Mouse (Mus musculus): ENCODE measurements around the gene Stk32c. TPM values are rescaled to one million over a fixed set of nuclear protein-coding genes. Genes with fewer than 3 reads are reported as not detected.

Gene Stk32c
- total RNA-seq, 4 experiments from 2014 or later = 175 to 186 (median 183) TPM

DNA sequence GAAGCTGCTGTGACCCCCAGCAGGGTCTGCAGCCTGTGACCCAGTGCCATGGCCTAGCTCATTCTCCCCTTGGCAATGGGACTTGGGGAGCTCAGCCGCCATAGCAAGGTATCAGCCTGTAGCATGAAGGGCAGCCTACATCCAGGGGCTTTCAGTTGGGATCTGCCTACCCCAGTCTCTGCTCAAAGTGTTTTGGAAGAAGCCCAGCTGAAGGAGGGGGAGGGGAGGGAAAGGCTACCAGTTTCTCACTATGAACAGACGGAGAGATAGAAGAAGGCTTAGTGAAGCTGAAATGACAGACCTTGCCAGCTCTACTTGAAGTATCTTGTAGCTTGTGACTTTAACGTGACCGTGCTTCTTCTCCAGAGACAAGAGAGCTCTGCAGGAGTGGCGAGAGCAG, 16.7 kb upstream of the Stk32c start:
- no peak for DNase-seq (ENCODE audit: low spot score in 2 of 2)

DNA sequence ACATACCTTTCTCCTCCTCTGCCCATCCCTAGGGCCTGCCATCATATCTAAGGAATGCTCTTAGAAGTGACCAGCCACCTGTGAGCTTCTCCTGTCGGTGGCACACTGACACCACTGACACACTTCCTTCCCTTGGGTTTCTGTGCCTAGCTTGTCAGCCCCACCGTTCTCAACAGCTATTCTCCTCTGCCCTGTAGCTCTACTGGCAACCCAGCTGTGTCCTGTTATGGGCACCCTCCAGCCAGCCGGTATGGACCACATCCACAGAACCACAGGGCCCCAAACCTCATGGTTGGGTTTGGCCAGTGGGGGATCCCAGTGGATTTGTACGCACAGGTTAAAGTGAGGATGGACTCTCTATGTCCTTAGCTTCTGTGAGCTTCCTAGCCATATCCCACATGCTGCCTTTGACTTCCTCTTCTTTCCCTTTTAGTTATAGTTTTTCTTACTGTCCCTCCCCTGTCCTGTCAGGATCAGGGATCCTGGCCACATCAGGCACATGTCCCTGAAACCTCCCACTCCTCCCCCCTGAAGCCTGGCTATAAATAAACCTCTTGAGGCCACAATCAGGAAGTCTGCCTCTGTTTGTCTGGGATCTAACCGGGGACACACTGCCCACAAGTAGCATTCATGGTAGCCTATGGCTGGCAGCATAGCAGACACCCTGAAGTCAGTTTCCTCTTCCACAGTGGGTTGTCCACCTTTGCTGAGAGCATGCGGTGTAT, 15.5 kb upstream of the Stk32c start:
- no peak for DNase-seq (ENCODE audit: low spot score in 2 of 2)

DNA sequence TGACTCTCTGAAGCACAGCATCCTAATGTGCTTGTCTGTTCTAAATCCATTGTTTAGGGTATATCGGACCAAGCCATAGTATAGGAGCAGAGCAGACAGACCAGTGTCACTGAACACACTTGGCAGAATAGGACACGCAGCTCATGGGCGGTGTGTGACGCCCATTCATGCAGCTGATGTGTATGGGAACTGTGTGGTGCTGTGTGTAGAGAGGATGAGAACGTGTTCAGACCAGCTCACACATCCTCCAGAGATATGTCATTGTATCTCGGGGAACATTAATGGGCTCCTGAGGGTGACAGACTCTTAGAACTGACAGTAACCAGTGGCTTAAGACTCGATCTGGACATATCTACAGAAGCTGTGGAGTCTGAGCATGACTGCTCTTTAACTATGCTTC, 13.3 kb upstream of the Stk32c start:
- no peak for DNase-seq (ENCODE audit: low spot score in 2 of 2)

DNA sequence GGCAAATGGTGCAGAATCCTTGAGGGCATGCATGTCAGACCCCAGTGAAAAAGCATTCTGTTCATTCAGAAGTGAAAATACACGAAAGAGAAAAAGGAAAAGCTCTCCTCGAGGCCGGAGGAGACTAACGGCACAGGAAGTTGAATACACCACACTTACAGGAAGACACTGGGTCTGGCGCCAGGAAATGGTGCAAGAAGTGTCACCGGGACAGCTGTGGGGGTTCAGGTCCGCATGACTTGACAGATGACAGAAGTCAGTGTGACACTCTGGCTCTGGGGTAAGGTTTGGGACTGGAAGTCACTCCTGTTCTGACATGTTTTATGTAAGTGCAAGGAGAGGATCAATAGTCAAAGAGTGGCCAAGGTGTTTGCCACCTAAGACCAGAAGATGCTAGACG, 11.6 kb upstream of the Stk32c start:
- DNase-seq (ENCODE audit: low spot score in 2 of 2) = no peak

DNA sequence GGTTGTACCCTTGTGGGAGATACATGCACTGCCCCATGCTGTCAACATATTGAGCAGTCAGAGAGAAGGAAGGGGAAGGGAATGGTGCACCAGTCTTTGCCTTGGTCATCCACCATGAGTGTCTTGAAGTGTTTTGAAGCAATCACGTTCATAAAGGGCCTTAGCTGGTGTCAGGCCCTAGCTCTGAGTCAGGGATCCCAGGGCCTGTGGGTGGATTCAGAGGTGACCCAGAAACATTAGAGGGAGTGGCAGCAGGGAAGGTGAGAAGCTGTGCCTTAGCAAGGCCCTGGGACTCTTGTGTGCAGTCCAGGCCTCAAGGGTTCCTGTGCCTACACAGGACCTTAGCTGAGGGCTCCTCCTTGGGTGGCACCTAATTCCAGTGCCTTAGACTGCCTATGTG, 11.0 kb upstream of the Stk32c start:
- DNase-seq (ENCODE audit: low spot score in 2 of 2) = no peak

- no peak for DNase-seq (ENCODE audit: low spot score in 2 of 2)
Observed at GRCm38 (mm10) chr7:139222341-139222740, 9.2 kb upstream of the Stk32c start.

DNA sequence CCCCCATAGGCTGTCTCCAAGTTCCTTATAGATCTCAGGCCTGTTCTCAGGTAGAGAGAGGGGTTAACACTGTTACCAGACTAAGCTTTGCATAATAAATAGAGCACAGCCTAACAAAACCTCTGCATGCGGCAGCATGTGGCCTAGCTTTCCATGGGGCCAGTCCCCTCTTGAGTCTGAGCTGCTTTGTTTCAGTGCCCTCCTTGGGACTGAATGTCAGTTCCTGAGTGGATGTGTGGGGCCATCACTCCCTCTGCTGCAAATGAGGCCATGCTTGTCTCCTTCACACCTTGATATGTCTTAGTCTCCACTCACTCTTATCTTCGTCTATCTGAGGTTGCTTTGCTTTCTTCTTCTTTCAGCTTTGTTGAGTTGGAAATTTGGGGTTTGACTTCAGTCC, 8.7 kb upstream of the Stk32c start:
- no peak for DNase-seq (ENCODE audit: low spot score in 2 of 2)

DNA sequence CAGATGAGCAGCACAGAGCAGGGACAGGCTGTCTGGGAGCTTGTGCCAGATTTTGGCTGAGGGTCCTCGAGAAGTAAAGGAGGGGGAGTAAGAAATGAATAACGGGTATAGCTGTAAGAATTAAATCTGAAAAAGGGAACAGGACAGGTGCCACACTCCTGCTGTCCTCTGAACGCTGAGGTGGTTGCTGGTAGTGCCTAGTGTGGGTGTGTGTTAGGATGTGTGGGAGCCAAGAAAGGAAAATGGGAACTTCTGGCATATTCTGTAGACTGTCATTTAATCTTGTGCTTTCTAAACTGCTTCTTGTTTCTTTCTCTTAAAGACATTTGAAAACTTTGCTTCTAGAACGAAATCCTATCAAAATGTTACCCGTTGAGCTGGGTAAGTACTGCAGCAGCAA, 8.0 kb upstream of the Stk32c start:
- no peak for DNase-seq (ENCODE audit: low spot score in 2 of 2)

- DNase-seq (ENCODE audit: low spot score in 2 of 2) = no peak
Observed at GRCm38 (mm10) chr7:139220303-139220702, 7.2 kb upstream of the Stk32c start.

DNA sequence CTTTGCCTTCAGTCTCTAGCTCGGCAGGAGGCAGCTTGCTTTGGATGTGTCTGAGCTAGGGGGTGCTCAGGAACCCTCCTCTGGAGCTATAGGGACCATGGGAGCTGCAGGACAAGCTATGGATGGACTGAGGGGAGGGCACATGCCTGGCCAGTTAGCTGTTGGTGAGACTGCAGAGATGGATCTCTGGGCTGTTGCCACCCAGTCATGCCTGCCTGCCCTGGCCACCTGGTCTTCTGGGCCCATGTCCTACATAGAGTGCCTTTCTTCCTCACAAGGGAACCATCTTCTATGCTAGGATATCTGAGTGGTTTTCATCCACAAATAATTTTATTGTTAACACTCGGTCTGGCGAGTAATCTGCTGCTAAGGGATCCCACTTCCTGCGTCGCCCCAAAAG, 6.4 kb upstream of the Stk32c start:
- DNase-seq (ENCODE audit: low spot score in 2 of 2) = no peak

DNA sequence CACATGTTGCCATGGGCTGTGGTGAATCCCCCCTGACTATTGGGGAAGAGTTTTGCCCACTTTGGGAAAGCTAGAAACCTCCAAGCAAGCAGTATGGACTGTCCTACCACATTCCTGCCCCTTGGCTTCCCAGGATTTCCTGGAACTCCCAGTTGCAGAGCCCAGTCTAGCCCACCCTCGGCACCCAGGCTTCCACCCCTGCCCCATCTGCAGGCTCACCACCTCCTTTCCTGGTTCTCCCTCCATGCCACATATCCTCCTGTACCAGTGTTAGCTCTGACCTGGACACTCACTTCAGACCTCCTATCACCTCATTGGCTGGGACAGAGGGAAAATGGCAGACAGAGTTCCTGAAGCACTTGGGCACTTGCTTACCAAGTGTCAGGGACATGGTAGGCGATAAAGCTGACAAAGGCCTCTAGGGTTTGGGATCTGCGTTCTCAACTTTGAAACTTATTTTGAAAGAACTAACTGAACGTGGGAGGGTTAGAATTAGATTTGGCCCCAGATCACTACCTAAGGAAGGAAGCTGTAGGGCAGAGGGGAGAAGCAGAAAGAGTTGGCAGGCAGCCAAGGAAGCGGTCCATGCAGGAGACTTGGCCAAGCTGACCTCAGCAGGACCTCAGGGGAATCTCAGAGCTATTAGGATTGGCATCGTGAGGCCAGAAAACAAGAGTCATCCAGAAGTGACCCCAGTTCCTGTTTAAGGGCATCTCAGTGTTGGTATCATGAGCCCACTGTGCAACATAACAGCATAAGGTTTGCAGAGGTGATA, 5.7 kb upstream of the Stk32c start:
- DNase-seq (ENCODE audit: low spot score in 2 of 2) = no peak

DNA sequence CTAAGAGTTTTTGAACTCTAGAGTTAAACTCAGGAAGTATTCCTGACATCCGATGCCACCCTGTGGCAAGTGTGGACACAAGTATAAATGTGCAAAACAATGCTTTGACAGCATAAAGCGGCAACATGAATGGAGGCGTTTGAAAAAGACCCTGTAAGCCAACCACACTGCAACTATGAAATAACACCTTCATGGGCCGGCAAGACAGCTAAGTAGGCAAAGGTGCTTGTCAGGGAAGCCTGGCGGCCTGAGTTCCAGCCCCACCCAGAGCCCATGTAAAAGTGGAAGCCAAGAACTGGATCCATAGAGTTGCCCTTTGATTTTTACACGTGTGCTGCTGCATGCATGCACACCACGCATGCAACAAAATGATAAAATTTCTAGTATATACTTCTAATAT, 3.9 kb upstream of the Stk32c start:
- no peak for DNase-seq (ENCODE audit: low spot score in 2 of 2)

DNA sequence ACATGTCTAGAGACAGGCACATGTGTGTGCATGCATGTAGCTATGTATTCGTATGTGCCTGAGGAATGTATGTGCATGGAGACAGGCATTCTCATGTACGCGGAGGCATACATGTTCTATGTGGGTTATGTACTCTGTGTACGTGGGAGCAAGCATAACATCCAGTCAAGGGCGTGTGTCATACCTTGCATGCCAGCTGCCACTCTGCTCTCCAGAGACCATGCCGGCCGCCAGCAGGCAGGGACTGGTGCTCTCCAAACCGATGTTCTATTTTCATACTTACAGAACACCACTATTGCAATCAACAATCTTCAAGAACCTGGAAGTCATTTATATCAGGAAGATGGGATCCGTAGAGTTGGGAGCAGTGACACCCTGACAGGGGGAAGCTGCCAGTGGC, 3.4 kb upstream of the Stk32c start:
- no peak for DNase-seq (ENCODE audit: low spot score in 2 of 2)

GRCm38 (mm10) chr7:139215946-139216345, 2.8 kb upstream of the Stk32c start:
- no peak for DNase-seq (ENCODE audit: low spot score in 2 of 2)

DNA sequence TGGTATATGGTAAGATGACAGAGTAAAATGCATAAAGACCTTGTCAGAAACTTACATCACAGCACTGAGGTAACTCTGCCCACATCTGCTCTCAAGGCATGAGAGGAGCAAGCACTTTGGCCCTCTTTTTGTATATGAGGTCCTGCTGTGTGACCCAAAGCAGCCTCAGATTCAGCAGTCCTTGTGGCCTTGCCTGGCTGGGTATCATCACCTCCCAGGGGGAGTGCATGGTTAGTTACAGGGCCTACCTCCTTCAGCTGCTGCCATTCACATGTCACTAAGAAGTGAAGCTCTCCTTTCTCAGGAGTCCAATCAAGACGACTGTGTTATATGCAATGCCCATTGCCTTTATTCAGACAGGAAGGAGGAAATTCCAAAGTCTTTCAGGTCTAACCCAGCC, 2.4 kb upstream of the Stk32c start:
- no peak for DNase-seq (ENCODE audit: low spot score in 2 of 2)

DNA sequence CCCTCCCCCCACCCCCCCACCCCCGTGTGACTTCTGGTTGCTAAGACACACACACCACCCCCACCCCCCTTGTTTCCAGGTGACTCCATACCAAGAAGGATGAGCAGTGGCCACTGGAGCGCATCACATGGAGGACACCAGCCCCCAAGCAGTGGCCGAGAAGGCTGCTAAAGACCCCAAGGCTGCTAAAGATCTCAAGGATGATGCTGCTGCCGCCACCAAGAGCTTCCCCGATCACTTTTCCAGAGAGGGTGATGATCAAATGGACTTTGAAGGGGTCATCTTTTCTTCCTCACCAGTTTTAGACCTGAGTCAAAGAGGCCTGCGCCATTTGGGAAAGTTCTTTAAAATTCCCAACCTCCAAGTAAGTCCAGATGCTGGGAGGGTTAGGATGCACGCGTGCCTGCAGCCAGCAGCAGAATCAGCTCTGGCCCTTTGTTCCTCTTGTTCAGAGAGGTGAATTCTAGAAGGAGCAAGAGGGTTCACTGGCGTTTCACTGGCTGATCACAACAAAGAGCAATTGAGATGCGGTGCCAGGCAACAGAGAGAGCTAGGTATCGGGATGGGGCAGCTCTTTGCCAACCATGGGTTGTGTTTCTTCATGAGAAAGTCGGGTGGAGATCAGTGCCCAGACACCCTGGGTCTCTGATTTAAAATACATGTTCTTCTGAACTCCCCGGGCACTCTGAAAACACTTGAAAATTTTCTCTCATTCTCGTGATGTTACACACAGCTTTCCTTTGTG, 1.7 kb upstream of the Stk32c start:
- DNase-seq (ENCODE audit: low spot score in 2 of 2) = no peak

DNA sequence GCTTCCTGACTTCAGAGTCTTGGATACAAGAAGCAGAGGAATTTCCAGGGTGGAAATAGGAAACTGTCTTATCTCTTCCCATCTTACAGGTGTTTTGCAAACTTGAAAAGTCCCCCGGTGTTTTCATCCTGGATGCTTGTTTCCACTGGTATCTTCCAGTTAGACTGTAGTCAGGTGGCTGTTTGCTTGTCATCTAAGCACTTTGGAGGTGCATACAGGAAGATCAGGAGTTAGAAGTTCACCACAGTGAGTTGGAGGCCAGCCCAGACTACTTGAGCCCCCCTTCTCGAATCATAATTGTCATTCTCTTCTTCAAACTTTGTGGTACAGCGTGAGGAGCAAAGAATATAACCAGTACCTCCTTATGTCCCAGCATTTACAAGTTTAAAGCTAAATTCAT, 1.1 kb upstream of the Stk32c start:
- no peak for DNase-seq (ENCODE audit: low spot score in 2 of 2)

DNA sequence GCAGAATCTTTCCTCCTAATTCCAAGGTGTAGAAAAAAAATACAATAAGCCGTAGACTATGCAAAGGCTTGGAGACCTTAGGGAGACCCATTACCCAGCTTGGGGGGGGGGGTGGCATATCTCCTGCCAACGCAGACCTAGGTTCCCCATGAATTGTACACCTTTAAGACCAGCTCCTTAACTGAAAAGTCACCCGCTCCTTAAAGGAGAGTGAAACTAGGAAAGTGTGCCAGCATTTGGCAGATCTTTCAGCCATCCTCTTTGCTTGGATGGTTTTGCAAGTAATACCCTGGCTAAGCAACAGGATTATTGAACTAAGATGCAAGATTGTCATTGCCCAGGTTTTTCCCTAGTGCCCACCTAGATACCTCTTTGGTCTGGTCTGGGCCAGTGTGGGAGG, 644 bp upstream of the Stk32c start:
- DNase-seq (ENCODE audit: low spot score in 2 of 2) = no peak

DNA sequence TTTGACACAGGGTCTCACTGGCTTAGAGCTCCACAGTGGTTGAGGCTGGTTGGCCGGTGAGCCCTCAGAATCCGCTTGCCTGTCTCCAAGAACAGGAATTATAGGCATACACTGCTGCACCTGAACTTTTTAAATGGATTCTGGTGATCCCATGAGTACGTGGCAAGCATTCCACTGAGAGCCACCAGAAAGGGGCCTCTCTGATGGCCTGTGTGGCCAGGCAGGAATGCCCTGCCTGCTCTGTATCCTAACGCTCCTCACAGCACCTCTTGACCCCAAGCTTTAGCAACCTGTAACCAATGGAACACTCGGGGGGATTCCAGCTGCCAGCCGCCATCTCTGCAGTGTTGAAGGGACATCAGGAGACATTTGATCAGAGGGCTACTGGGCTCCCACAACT, 1.3 kb downstream of the Stk32c start:
- no peak for DNase-seq (ENCODE audit: low spot score in 2 of 2)

- no peak for DNase-seq (ENCODE audit: low spot score in 2 of 2)
Observed at GRCm38 (mm10) chr7:139208773-139209095, 4.4 kb downstream of the Stk32c start.

- no peak for DNase-seq (ENCODE audit: low spot score in 2 of 2)
Observed at GRCm38 (mm10) chr7:139208023-139208772, 4.9 kb downstream of the Stk32c start.

DNA sequence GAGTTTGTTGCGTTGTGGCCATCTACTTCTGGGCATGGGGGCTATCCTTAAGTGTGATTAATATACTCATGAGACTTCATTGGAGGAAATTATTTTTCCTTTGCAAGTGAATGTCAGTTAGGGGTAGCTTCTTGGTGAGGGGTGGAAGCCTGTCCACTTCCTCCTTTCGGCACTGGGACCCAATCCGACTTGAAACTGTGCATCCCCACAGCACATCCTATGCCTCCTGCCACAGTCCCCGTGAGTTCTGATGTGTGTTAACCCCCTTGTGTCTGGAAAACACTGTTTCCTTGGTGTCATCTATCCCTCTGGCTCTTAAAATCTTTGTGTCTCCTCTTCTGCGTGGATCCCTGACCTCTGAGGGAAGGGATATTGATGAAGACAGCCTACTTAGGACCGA, 11.9 kb downstream of the Stk32c start:
- no peak for DNase-seq (ENCODE audit: low spot score in 2 of 2)

Measured in left cerebral cortex, adult 8-10 months (tissue).